Mouse (Mus musculus): ENCODE measurements at regions not wholly inside any gene's neighbourhood (a gene's known extent, or its start where the extent isn't known, plus 50 kb on each side); places are given as distances from the start of the nearest gene placed in this dataset.
A peak's percentile ranks its signal among the peaks of the same experiment; 100 is the strongest.

- Histone ChIP-seq H3K9ac (no peak overlapping the region), H3K36me3 (no peaks in the 10 kb centered on the region), H3K4me1 (replicated peaks) (no peaks in the 10 kb centered on the region), H3K27ac (replicated peaks) (no peak overlapping the region), H3K27me3 (no peaks in the 10 kb centered on the region), H3K9me3 (no peaks in the 10 kb centered on the region), H3K4me2 (no peak overlapping the region), H3K4me3 (no peak overlapping the region)
- ATAC-seq (ENCODE audit: low FRiP score, low read depth): no peak
- 95% methylated on average over 1 of the region's 1 CpGs for WGBS
Observed at GRCm38 (mm10) chr6:148627090-148627605, 183.0 kb upstream of the Tmtc1 start.

- H3K27me3 ChIP-seq: no peaks in the 10 kb centered on the region
- no peak for ATAC-seq (ENCODE audit: low FRiP score, low read depth)
- WGBS: 91% methylated on average over 2 of the region's 2 CpGs
- H3K4me3 ChIP-seq: no peak overlapping the region
- H3K4me1 ChIP-seq (replicated peaks): no peaks in the 10 kb centered on the region
- H3K27ac ChIP-seq (replicated peaks): no peak overlapping the region
- no peak overlapping the region for H3K4me2 ChIP-seq
- no peak overlapping the region for H3K9ac ChIP-seq
- H3K36me3 ChIP-seq: no peaks in the 10 kb centered on the region
- H3K9me3 ChIP-seq: no peaks in the 10 kb centered on the region
Observed at GRCm38 (mm10) chr6:148623119-148623770, 179.1 kb upstream of the Tmtc1 start.

GRCm38 (mm10) chr6:148620034-148620433 lies 175.8 kb upstream of the Tmtc1 start:
- no peak for ATAC-seq (ENCODE audit: low FRiP score, low read depth)
- Histone ChIP-seq H3K4me1 (replicated peaks) (peaks cover 5% of the 10 kb centered on the region; the same call in 1 of the 2 replicates), H3K4me3 (no peak overlapping the region), H3K27me3 (no peaks in the 10 kb centered on the region), H3K4me2 (no peak overlapping the region), H3K9ac (no peak overlapping the region), H3K36me3 (no peaks in the 10 kb centered on the region), H3K27ac (replicated peaks) (no peak overlapping the region), H3K9me3 (no peaks in the 10 kb centered on the region)
- 71% methylated on average over 1 of the region's 1 CpGs for WGBS

- Histone ChIP-seq H3K27me3 (no peaks in the 10 kb centered on the region), H3K4me2 (no peak overlapping the region), H3K4me3 (no peak overlapping the region), H3K27ac (replicated peaks) (no peak overlapping the region), H3K36me3 (no peaks in the 10 kb centered on the region), H3K9ac (no peak overlapping the region), H3K9me3 (no peaks in the 10 kb centered on the region), H3K4me1 (replicated peaks) (peaks cover 5% of the 10 kb centered on the region; the same call in 1 of the 2 replicates)
- no peak for ATAC-seq (ENCODE audit: low FRiP score, low read depth)
- whole genome bisulfite sequencing: 45% methylated on average over 4 of the region's 4 CpGs
Observed at GRCm38 (mm10) chr6:148615931-148616330, 171.7 kb upstream of the Tmtc1 start.

DNA sequence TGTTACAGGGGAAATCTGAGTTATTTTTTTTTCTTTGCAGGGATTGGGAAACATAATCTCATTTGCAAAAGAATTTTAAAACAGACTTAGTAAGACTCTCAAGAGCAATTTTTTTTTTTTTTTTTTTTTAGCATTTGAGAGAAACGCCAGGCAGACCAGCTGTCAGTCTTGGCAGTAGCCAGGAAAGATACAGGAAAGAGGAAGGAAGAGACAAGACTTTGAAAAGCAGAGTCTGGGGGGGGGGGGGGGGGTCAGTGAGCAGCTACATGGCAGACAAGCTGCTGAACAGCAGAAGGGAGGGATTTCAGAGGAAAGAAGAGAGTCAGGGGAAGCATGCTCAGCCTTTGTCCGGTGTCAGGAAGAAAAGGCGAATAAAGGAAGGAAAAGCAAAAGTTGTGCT lies 171.3 kb upstream of the Tmtc1 start:
- H3K27ac ChIP-seq (replicated peaks): no peak overlapping the region
- peaks cover 5% of the 10 kb centered on the region; the same call in 1 of the 2 replicates for H3K4me1 ChIP-seq (replicated peaks)
- H3K9ac ChIP-seq: no peak overlapping the region
- H3K4me3 ChIP-seq: no peak overlapping the region
- no peaks in the 10 kb centered on the region for H3K36me3 ChIP-seq
- no peaks in the 10 kb centered on the region for H3K27me3 ChIP-seq
- 63% methylated on average over 3 of the region's 3 CpGs for WGBS
- no peak overlapping the region for H3K4me2 ChIP-seq
- ATAC-seq (ENCODE audit: low FRiP score, low read depth): no peak
- H3K9me3 ChIP-seq: no peaks in the 10 kb centered on the region

GRCm38 (mm10) chr6:148608881-148609280 lies 164.7 kb upstream of the Tmtc1 start:
- Histone ChIP-seq H3K4me3 (no peak overlapping the region), H3K4me1 (replicated peaks) (no peaks in the 10 kb centered on the region), H3K36me3 (no peaks in the 10 kb centered on the region), H3K4me2 (no peak overlapping the region), H3K27ac (replicated peaks) (no peak overlapping the region), H3K9ac (no peak overlapping the region), H3K27me3 (no peaks in the 10 kb centered on the region), H3K9me3 (no peaks in the 10 kb centered on the region)
- no peak for ATAC-seq (ENCODE audit: low FRiP score, low read depth)
- 93% methylated on average over 5 of the region's 5 CpGs for WGBS

- no peak overlapping the region for H3K4me3 ChIP-seq
- no peaks in the 10 kb centered on the region for H3K27me3 ChIP-seq
- ATAC-seq (ENCODE audit: low FRiP score, low read depth): no peak
- WGBS: 81% methylated on average over 1 of the region's 1 CpGs
- H3K4me2 ChIP-seq: no peak overlapping the region
- no peak overlapping the region for H3K9ac ChIP-seq
- H3K27ac ChIP-seq (replicated peaks): no peak overlapping the region
- H3K9me3 ChIP-seq: no peaks in the 10 kb centered on the region
- no peaks in the 10 kb centered on the region for H3K36me3 ChIP-seq
- no peaks in the 10 kb centered on the region for H3K4me1 ChIP-seq (replicated peaks)
Observed at GRCm38 (mm10) chr6:148605226-148605625, 161.0 kb upstream of the Tmtc1 start.

- WGBS: 0% methylated on average over 1 of the region's 1 CpGs
- no peaks in the 10 kb centered on the region for H3K36me3 ChIP-seq
- no peak overlapping the region for H3K9ac ChIP-seq
- H3K9me3 ChIP-seq: no peaks in the 10 kb centered on the region
- no peaks in the 10 kb centered on the region for H3K27me3 ChIP-seq
- no peaks in the 10 kb centered on the region for H3K4me1 ChIP-seq (replicated peaks)
- ATAC-seq (ENCODE audit: low FRiP score, low read depth): no peak
- no peak overlapping the region for H3K4me2 ChIP-seq
- H3K4me3 ChIP-seq: no peak overlapping the region
- no peak overlapping the region for H3K27ac ChIP-seq (replicated peaks)
Observed at GRCm38 (mm10) chr6:148604790-148605189, 160.6 kb upstream of the Tmtc1 start.

GRCm38 (mm10) chr6:148603878-148604277 lies 159.7 kb upstream of the Tmtc1 start:
- no peak overlapping the region for H3K4me2 ChIP-seq
- no peaks in the 10 kb centered on the region for H3K27me3 ChIP-seq
- H3K4me3 ChIP-seq: no peak overlapping the region
- no peak overlapping the region for H3K9ac ChIP-seq
- no peak for ATAC-seq (ENCODE audit: low FRiP score, low read depth)
- 92% methylated on average over 2 of the region's 2 CpGs for WGBS
- H3K36me3 ChIP-seq: no peaks in the 10 kb centered on the region
- H3K4me1 ChIP-seq (replicated peaks): peaks cover 7% of the 10 kb centered on the region
- no peaks in the 10 kb centered on the region for H3K9me3 ChIP-seq
- no peak overlapping the region for H3K27ac ChIP-seq (replicated peaks)

DNA sequence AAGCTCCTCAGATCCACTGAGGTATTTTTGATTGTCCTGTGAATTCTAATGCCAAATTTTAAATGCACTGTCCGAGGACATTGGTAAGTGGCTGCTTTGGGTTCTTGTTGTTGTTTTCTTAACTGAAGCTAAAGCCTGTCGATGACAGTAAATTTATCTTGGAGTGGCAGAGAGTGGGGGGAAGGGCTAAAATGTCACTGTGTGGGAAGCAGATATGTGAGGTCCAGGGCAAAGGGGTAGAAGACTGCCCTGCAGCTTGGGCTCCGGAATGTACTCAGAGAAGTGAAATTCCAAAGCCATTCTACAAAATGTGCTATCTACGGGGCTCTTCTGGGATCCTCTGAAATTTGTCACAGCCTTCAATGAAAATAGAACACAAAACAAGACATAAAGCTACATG lies 159.3 kb upstream of the Tmtc1 start:
- Histone ChIP-seq H3K4me2 (no peak overlapping the region), H3K27me3 (no peaks in the 10 kb centered on the region), H3K4me3 (no peak overlapping the region), H3K9ac (no peak overlapping the region), H3K4me1 (replicated peaks) (peaks cover 11% of the 10 kb centered on the region), H3K9me3 (no peaks in the 10 kb centered on the region), H3K27ac (replicated peaks) (no peak overlapping the region), H3K36me3 (no peaks in the 10 kb centered on the region)
- no peak for ATAC-seq (ENCODE audit: low FRiP score, low read depth)
- WGBS: 88% methylated on average over 4 of the region's 4 CpGs

GRCm38 (mm10) chr6:148602894-148603293 lies 158.7 kb upstream of the Tmtc1 start:
- 79% methylated on average over 2 of the region's 2 CpGs for WGBS

GRCm38 (mm10) chr6:148600934-148601333 lies 156.7 kb upstream of the Tmtc1 start:
- Histone ChIP-seq H3K36me3 (no peaks in the 10 kb centered on the region), H3K4me2 (no peak overlapping the region), H3K27ac (replicated peaks) (no peak overlapping the region), H3K4me1 (replicated peaks) (peaks cover 13% of the 10 kb centered on the region), H3K9me3 (no peaks in the 10 kb centered on the region), H3K27me3 (no peaks in the 10 kb centered on the region), H3K9ac (no peak overlapping the region), H3K4me3 (no peak overlapping the region)
- WGBS: 55% methylated on average over 2 of the region's 2 CpGs
- ATAC-seq (ENCODE audit: low FRiP score, low read depth): no peak

More at GRCm38 (mm10) chr6:148602894-148603293, 158.7 kb upstream of the Tmtc1 start:
- Histone ChIP-seq H3K9ac (no peak overlapping the region), H3K27ac (replicated peaks) (no peak overlapping the region), H3K27me3 (no peaks in the 10 kb centered on the region), H3K9me3 (no peaks in the 10 kb centered on the region), H3K4me1 (replicated peaks) (peaks cover 13% of the 10 kb centered on the region), H3K36me3 (no peaks in the 10 kb centered on the region), H3K4me2 (no peak overlapping the region), H3K4me3 (no peak overlapping the region)
- no peak for ATAC-seq (ENCODE audit: low FRiP score, low read depth)

GRCm38 (mm10) chr6:148599473-148599872 lies 155.3 kb upstream of the Tmtc1 start:
- peak overlapping the region; percentile 48; the same call in 1 of the 2 replicates for H3K4me2 ChIP-seq
- H3K4me1 ChIP-seq (replicated peaks): peaks cover 13% of the 10 kb centered on the region
- H3K27me3 ChIP-seq: no peaks in the 10 kb centered on the region
- H3K27ac ChIP-seq (replicated peaks): no peak overlapping the region
- no peak overlapping the region for H3K4me3 ChIP-seq
- H3K9ac ChIP-seq: no peak overlapping the region
- H3K9me3 ChIP-seq: no peaks in the 10 kb centered on the region
- ATAC-seq (ENCODE audit: low FRiP score, low read depth): 0 out of 2 replicates have a peak, but pooled peaks have one; percentile 21
- H3K36me3 ChIP-seq: no peaks in the 10 kb centered on the region
- 80% methylated on average over 4 of the region's 4 CpGs for WGBS

All from hindbrain, embryonic 15.5 days (tissue).